11 mouse cellular contexts compared by ENCODE assay signal in the genomic region with DNA sequence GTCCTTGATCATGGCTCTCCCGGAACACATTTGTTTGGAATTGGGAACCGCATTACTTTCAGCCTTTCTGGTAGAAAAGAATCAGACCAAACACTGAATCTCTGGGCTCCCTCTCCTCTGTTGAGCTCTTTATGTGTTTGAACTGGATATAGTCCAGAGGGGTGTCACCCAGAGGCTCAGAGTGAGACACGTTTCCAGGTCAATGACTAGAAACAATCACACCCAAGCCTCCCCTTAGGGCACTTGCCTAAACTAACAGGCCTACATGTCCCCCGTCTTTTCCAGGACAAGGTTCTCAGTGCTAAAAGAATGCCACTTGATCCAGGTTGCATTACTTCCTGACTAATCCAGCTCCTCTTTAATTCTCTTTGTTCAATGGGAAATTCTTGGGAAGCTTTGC. TPM values are rescaled to one million over a fixed set of nuclear protein-coding genes. Genes with fewer than 3 reads are reported as not detected.
A peak's percentile ranks its signal among the peaks of the same experiment; 100 is the strongest.
DNase-seq lines count a peak whose midpoint lies in the region; ATAC-seq lines count a peak whose summit lies in the region.
"Had no signal": no experiment of that assay in that cellular context is flagged by ENCODE, and none has a peak within 500 bp of the region (broad histone marks: within the 10 kb centered on the region; RNA-seq: fewer than 3 reads in every experiment).

No protein-coding gene starts in this region.

- no peak overlapping the region for H3K4me3 ChIP-seq in forebrain, embryonic 15.5 days
- no peak overlapping the region for H3K4me3 ChIP-seq in forebrain, embryonic 11.5 days (ENCODE audit: low read depth, low read length)
- no peak overlapping the region for H3K4me3 ChIP-seq in midbrain, embryonic 14.5 days (replicated peaks; ENCODE audit: low read depth, low read length)
- H3K4me3 ChIP-seq in midbrain, embryonic 13.5 days (replicated peaks), result no peak overlapping the region
- H3K4me3 ChIP-seq in heart, embryonic 11.5 days (ENCODE audit: low read depth, low read length), result no peak overlapping the region

- no peak overlapping the region for H3K9ac ChIP-seq in forebrain, embryonic 15.5 days (replicated peaks)
- no peak overlapping the region for H3K9ac ChIP-seq in forebrain, embryonic 11.5 days (ENCODE audit: low read length)
- H3K9ac ChIP-seq in midbrain, embryonic 14.5 days (replicated peaks; ENCODE audit: low read length), result no peak overlapping the region
- H3K9ac ChIP-seq in midbrain, embryonic 13.5 days (replicated peaks), result no peak overlapping the region
- no peak overlapping the region for H3K9ac ChIP-seq in heart, embryonic 11.5 days (ENCODE audit: low read depth, low read length)

- no peaks in the 10 kb centered on the region for H3K4me1 ChIP-seq in forebrain, embryonic 15.5 days
- no peaks in the 10 kb centered on the region for H3K4me1 ChIP-seq in forebrain, embryonic 11.5 days (replicated peaks; ENCODE audit: control insufficient read depth, insufficient read depth, low read length)
- H3K4me1 ChIP-seq in midbrain, embryonic 14.5 days (ENCODE audit: control insufficient read depth, insufficient read depth, low read length), result no peaks in the 10 kb centered on the region
- no peaks in the 10 kb centered on the region for H3K4me1 ChIP-seq in midbrain, embryonic 13.5 days (replicated peaks)
- H3K4me1 ChIP-seq in heart, embryonic 11.5 days (ENCODE audit: control insufficient read depth, insufficient read depth, low read length), result no peaks in the 10 kb centered on the region

- H3K36me3 ChIP-seq in forebrain, embryonic 15.5 days, result no peaks in the 10 kb centered on the region
- H3K36me3 ChIP-seq in forebrain, embryonic 11.5 days (ENCODE audit: control insufficient read depth, insufficient read depth, low read length), result no peaks in the 10 kb centered on the region
- no peaks in the 10 kb centered on the region for H3K36me3 ChIP-seq in midbrain, embryonic 14.5 days (ENCODE audit: control insufficient read depth, insufficient read depth, low read length)
- H3K36me3 ChIP-seq in midbrain, embryonic 13.5 days, result no peaks in the 10 kb centered on the region
- no peaks in the 10 kb centered on the region for H3K36me3 ChIP-seq in heart, embryonic 11.5 days (ENCODE audit: control insufficient read depth, insufficient read depth, low read length)

- DNase-seq in forebrain, embryonic 11.5 days (ENCODE audit: low spot score), result no peak
- peak; percentile 4 for DNase-seq in midbrain, embryonic 14.5 days
- DNase-seq in left cerebral cortex, postnatal 14 days (ENCODE audit: low spot score in 2 of 2), result peak; percentile 4 to 32
- DNase-seq in retina, embryonic 14.5 days (ENCODE audit: low spot score), result peak; percentile 57
- DNase-seq in embryo, embryonic 10 days (ENCODE audit: low spot score), result no peak
- DNase-seq: gastrocnemius, postnatal 14 days; right cerebral cortex, postnatal 25 days; thymus, adult 2 months had no signal

- intact Hi-C loops in left cerebral cortex, postnatal 14 days (cut with DNase I), result no loop called here

- peak overlapping the region; percentile 65 for H3K27ac ChIP-seq in forebrain, embryonic 15.5 days (replicated peaks)
- H3K27ac ChIP-seq in forebrain, embryonic 11.5 days (ENCODE audit: low read depth, low read length), result no peak overlapping the region
- H3K27ac ChIP-seq in midbrain, embryonic 14.5 days (replicated peaks; ENCODE audit: low read depth, low read length), result no peak overlapping the region
- no peak overlapping the region for H3K27ac ChIP-seq in midbrain, embryonic 13.5 days
- H3K27ac ChIP-seq in heart, embryonic 11.5 days (ENCODE audit: low read depth, low read length), result no peak overlapping the region

- H3K4me2 ChIP-seq in forebrain, embryonic 15.5 days (replicated peaks), result no peak overlapping the region
- no peak overlapping the region for H3K4me2 ChIP-seq in forebrain, embryonic 11.5 days (ENCODE audit: low read depth, low read length, severe bottlenecking)
- no peak overlapping the region for H3K4me2 ChIP-seq in midbrain, embryonic 14.5 days (ENCODE audit: low read length)
- no peak overlapping the region for H3K4me2 ChIP-seq in midbrain, embryonic 13.5 days (replicated peaks)
- H3K4me2 ChIP-seq in heart, embryonic 11.5 days, result no peak overlapping the region

- no peaks in the 10 kb centered on the region for H3K9me3 ChIP-seq in forebrain, embryonic 15.5 days
- H3K9me3 ChIP-seq in forebrain, embryonic 11.5 days (ENCODE audit: control insufficient read depth, low read length), result no peaks in the 10 kb centered on the region
- H3K9me3 ChIP-seq in midbrain, embryonic 14.5 days (ENCODE audit: control insufficient read depth, low read length), result no peaks in the 10 kb centered on the region
- H3K9me3 ChIP-seq in midbrain, embryonic 13.5 days, result no peaks in the 10 kb centered on the region
- no peaks in the 10 kb centered on the region for H3K9me3 ChIP-seq in heart, embryonic 11.5 days (replicated peaks; ENCODE audit: control insufficient read depth, low read length)

- peak; percentile 91 for ATAC-seq in forebrain, embryonic 15.5 days (replicated peaks)
- no peak for ATAC-seq in forebrain, embryonic 11.5 days (replicated peaks; ENCODE audit: low FRiP score)
- no peak for ATAC-seq in midbrain, embryonic 14.5 days (ENCODE audit: low FRiP score, low TSS enrichment)
- no peak for ATAC-seq in midbrain, embryonic 13.5 days
- no peak for ATAC-seq in heart, embryonic 11.5 days (replicated peaks; ENCODE audit: insufficient number of reproducible peaks, low FRiP score, low TSS enrichment)

- 15% methylated on average over 4 of the region's 4 CpGs for WGBS in forebrain, embryonic 15.5 days
- WGBS in forebrain, embryonic 11.5 days, result 24% methylated on average over 4 of the region's 4 CpGs
- WGBS in midbrain, embryonic 14.5 days, result 35% methylated on average over 4 of the region's 4 CpGs
- 36% methylated on average over 4 of the region's 4 CpGs for WGBS in midbrain, embryonic 13.5 days
- 82% methylated on average over 4 of the region's 4 CpGs for WGBS in heart, embryonic 11.5 days (ENCODE audit: insufficient replicate concordance)

- no peaks in the 10 kb centered on the region for H3K27me3 ChIP-seq in forebrain, embryonic 15.5 days
- H3K27me3 ChIP-seq in forebrain, embryonic 11.5 days (ENCODE audit: control insufficient read depth, insufficient read depth, low read length), result no peaks in the 10 kb centered on the region
- H3K27me3 ChIP-seq in midbrain, embryonic 14.5 days (ENCODE audit: control insufficient read depth, insufficient read depth, low read length), result no peaks in the 10 kb centered on the region
- H3K27me3 ChIP-seq in midbrain, embryonic 13.5 days, result no peaks in the 10 kb centered on the region
- H3K27me3 ChIP-seq in heart, embryonic 11.5 days (ENCODE audit: control insufficient read depth, insufficient read depth, low read length), result no peaks in the 10 kb centered on the region

RNA-seq across cellular contexts. Expression of a gene that starts 13.9 kb away (rescaled TPM):
- polyA plus RNA-seq in forebrain, embryonic 15.5 days (2015; fragmentation: Nextera tagmentation; extraction: Ambion mirVana), result 13.2 and 13.9 TPM in 2 replicates
- 1.8 and 2.7 TPM in 2 replicates for polyA plus RNA-seq in forebrain, embryonic 11.5 days (2014; fragmentation: Nextera tagmentation; extraction: Ambion mirVana)
- polyA plus RNA-seq in midbrain, embryonic 14.5 days (2014; fragmentation: Nextera tagmentation; extraction: Ambion mirVana), result 9.2 and 12.4 TPM in 2 replicates
- 6.0 and 7.0 TPM in 2 replicates for polyA plus RNA-seq in midbrain, embryonic 13.5 days (2015; fragmentation: Nextera tagmentation; extraction: Ambion mirVana)
- total RNA-seq in left cerebral cortex, postnatal 14 days (2021), result 10 to 100 TPM; 36.9 to 37.6 TPM
- 1.0 and 1.1 TPM in 2 replicates for polyA plus RNA-seq in heart, embryonic 11.5 days (2014; fragmentation: Nextera tagmentation; extraction: Ambion mirVana)

RNA-seq across cellular contexts. Expression of a gene that starts 57.4 kb away (rescaled TPM):
- polyA plus RNA-seq in forebrain, embryonic 15.5 days (2015; fragmentation: Nextera tagmentation; extraction: Ambion mirVana), result 55.8 and 59.1 TPM in 2 replicates
- polyA plus RNA-seq in forebrain, embryonic 11.5 days (2014; fragmentation: Nextera tagmentation; extraction: Ambion mirVana), result 68.0 and 72.7 TPM in 2 replicates
- polyA plus RNA-seq in midbrain, embryonic 14.5 days (2014; fragmentation: Nextera tagmentation; extraction: Ambion mirVana), result 61.6 and 65.5 TPM in 2 replicates
- polyA plus RNA-seq in midbrain, embryonic 13.5 days (2015; fragmentation: Nextera tagmentation; extraction: Ambion mirVana), result 64.3 and 72.5 TPM in 2 replicates
- total RNA-seq in left cerebral cortex, postnatal 14 days (2021), result 10 to 100 TPM; 25.5 to 32.0 TPM
- polyA plus RNA-seq in heart, embryonic 11.5 days (2014; fragmentation: Nextera tagmentation; extraction: Ambion mirVana), result 38.5 and 40.1 TPM in 2 replicates

Comparison
In these comparisons a context has a peak if more than half of its experiments do, and no peak if none do; other contexts are left out.
1. DNase-seq: peak in midbrain, embryonic 14.5 days (single experiment), left cerebral cortex, postnatal 14 days (2 of 2) and retina, embryonic 14.5 days (single experiment); none in forebrain, embryonic 11.5 days (single experiment) and embryo, embryonic 10 days (single experiment).